Mouse (Mus musculus): Measurements from ENCODE around the gene Net1.

DNA sequence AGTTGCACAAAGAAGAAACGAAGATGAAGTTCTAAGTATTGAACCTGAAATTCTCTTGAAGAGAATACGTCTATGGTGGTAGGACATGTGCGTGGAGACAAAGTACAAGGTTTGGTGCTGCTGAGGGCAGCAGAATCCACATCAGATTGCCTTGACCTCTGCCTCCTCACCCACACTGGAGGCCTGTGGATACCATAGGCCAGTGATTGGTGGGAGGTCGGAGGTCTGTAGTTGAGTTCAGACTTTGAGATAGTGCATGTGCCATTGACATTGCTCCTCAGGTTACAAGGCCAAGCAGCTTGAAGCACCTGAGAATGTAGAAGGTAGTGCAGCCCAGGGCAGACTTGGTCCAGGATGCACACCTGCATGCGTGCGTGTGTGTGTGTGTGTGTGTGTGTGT is 8.0 kb upstream of the Net1 start:
- TF ChIP-seq CTCF (IDR thresholded peaks at IDR 0.05; ENCODE audit: borderline replicate concordance, insufficient read depth, low read length) (no peak), POLR2A (IDR thresholded peaks at IDR 0.05; ENCODE audit: low read depth, low read length) (no peak)

All from embryonic fibroblast, embryonic 13.5 days (primary cell).